Mouse (Mus musculus) brain, embryonic 14.5 days (tissue): ENCODE data around the gene Hsf2bp. TPM values are rescaled to one million over a fixed set of nuclear protein-coding genes. Genes with fewer than 3 reads are reported as not detected.

Experiments
- DNase-seq: peaks from one replicate; pipeline ENCODE4 v3.0.0-alpha.2; 2011; ENCODE audit warnings: low read depth
- CTCF ChIP-seq: fragments of 200-500 bp; IDR thresholded peaks from 2 replicates; pipeline ENCODE4 v1.5.1; 2012; ENCODE audit warnings: inconsistent platforms, mild to moderate bottlenecking, moderate library complexity, borderline replicate concordance; ENCODE audit not compliant: insufficient read depth, insufficient read length; ENCODE audit errors: extremely low read depth
- POLR2A ChIP-seq: fragments of 200-500 bp; IDR thresholded peaks from 2 replicates; pipeline ENCODE4 v1.6.1; 2012; ENCODE audit warnings: mild to moderate bottlenecking, inconsistent platforms, borderline replicate concordance; ENCODE audit not compliant: poor library complexity, insufficient read depth, insufficient read length, severe bottlenecking; ENCODE audit errors: extremely low read depth
- polyA plus RNA-seq: library from polyadenylated mRNA; depleted of rRNA; stranded (reverse); fragments of >200 nt; gene quantifications from 2 replicates; pipeline ENCODE4 v1.2.3, GENCODE M21; 2012

Hsf2bp gene
- polyA plus RNA-seq, 1 experiment = 0.49 TPM

GRCm38 (mm10) chr17:31938539-31939260, 97.4 kb downstream of the Hsf2bp start:
- TF ChIP-seq CTCF (no peak), POLR2A (no peak)
- no peak for DNase-seq

GRCm38 (mm10) chr17:31937141-31937554, 99.0 kb downstream of the Hsf2bp start:
- DNase-seq = no peak
- TF ChIP-seq CTCF = no peak
- TF ChIP-seq POLR2A = no peak

- no peak for DNase-seq
- no peak for TF ChIP-seq CTCF
- TF ChIP-seq POLR2A = no peak
Observed at GRCm38 (mm10) chr17:31935841-31936240, 100.3 kb downstream of the Hsf2bp start.

GRCm38 (mm10) chr17:31935091-31935830, 100.9 kb downstream of the Hsf2bp start:
- TF ChIP-seq POLR2A = no peak
- no peak for TF ChIP-seq CTCF
- DNase-seq = no peak

GRCm38 (mm10) chr17:31933956-31934355, 102.2 kb downstream of the Hsf2bp start:
- DNase-seq = no peak
- TF ChIP-seq POLR2A = no peak
- no peak for TF ChIP-seq CTCF

- TF ChIP-seq POLR2A = no peak
- no peak for TF ChIP-seq CTCF
- peak; percentile 48 for DNase-seq
Observed at GRCm38 (mm10) chr17:31931499-31931898, 104.7 kb downstream of the Hsf2bp start.

- TF ChIP-seq POLR2A = no peak
- no peak for TF ChIP-seq CTCF
- no peak for DNase-seq
Observed at GRCm38 (mm10) chr17:31929844-31930715, 106.1 kb downstream of the Hsf2bp start.

GRCm38 (mm10) chr17:31929032-31929431, 107.1 kb downstream of the Hsf2bp start:
- DNase-seq = no peak
- TF ChIP-seq POLR2A (no peak), CTCF (no peak)

GRCm38 (mm10) chr17:31927895-31928626, 108.1 kb downstream of the Hsf2bp start:
- TF ChIP-seq CTCF (no peak), POLR2A (no peak)
- peak; percentile 72 for DNase-seq

GRCm38 (mm10) chr17:31924229-31924628, 111.9 kb downstream of the Hsf2bp start:
- TF ChIP-seq CTCF (no peak), POLR2A (no peak)
- DNase-seq = no peak
